Mouse (Mus musculus): ENCODE measurements around the gene Tmem269. TPM values are rescaled to one million over a fixed set of nuclear protein-coding genes. Genes with fewer than 3 reads are reported as not detected.
A peak's percentile ranks its signal among the peaks of the same experiment; 100 is the strongest.

Gene Tmem269
- polyA plus RNA-seq, 1 experiment from 2014 or later, result not detected

DNA sequence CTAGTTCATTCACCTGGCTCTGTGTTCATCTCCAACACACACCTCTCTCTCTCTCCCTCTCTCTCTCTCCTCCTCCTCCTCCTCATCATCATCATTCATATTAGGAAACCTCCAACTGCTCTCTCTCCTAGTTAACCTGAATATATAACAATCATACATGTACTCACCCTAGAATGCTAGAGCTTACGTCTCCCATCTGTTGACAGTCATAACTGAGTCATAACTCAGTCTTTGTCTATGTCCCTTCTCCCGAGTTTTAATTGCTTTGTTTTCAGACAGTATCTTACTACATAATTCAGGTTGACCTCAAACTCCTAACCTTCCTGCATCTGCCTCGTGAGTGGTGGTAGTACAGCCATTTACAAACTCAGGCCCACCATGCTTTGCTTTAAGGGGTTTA lies 26.7 kb downstream of the Tmem269 start:
- no peaks in the 10 kb centered on the region for H3K27me3 ChIP-seq
- peaks cover 3% of the 10 kb centered on the region for H3K4me1 ChIP-seq
- H3K4me2 ChIP-seq, result no peak overlapping the region
- ATAC-seq (ENCODE audit: insufficient number of reproducible peaks, low FRiP score, low TSS enrichment, low read depth), result no peak
- no peaks in the 10 kb centered on the region for H3K9me3 ChIP-seq
- H3K9ac ChIP-seq, result no peak overlapping the region
- H3K36me3 ChIP-seq, result no peaks in the 10 kb centered on the region
- 52% methylated on average over 3 of the region's 3 CpGs for WGBS
- H3K27ac ChIP-seq, result no peak overlapping the region
- no peak overlapping the region for H3K4me3 ChIP-seq

DNA sequence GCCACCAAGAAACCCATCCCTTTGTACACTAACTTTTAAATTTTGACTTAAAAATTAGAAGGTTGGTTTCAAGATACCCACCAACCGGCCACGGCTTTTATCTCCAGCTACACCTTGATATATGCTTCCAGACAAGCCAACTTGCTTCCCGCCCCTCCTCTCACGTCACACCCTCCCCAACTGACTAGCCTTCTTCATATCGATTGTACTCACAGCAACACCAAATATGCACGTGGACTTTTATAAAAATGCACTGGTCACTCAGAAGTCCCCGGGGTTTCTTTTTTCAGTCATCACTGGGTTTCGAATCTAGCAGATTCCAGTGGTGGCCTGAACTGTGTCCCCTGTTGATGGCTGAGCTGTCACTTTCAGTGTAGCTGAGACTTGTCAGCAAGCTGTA lies 27.4 kb downstream of the Tmem269 start:
- Histone ChIP-seq H3K4me2 (no peak overlapping the region), H3K9ac (no peak overlapping the region), H3K27ac (no peak overlapping the region), H3K36me3 (no peaks in the 10 kb centered on the region), H3K4me3 (no peak overlapping the region), H3K4me1 (no peaks in the 10 kb centered on the region), H3K27me3 (no peaks in the 10 kb centered on the region), H3K9me3 (no peaks in the 10 kb centered on the region)
- ATAC-seq (ENCODE audit: insufficient number of reproducible peaks, low FRiP score, low TSS enrichment, low read depth), result no peak
- WGBS, result 82% methylated on average over 8 of the region's 8 CpGs

DNA sequence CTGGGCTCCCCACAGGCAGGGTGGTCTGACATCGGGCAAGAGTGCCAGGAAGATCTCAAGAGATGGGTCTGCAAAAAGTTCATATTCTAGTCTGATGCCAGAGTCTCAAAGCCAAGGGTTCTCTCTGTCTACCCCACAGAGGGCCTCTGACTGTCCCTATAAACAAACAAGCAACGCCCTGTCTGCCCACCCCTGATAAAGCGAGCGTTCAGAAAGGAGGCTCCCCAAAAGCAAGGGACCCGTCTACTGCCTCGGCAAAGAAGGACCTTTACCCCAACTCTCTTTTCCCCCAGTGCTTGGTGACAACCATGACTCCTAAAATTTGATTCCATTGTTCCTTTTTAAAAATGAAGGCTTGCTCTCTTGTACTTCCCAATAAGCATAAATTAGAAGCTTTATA lies 28.2 kb downstream of the Tmem269 start, which contains the start of gene Ermap:
Ermap (minus strand) TSS at position 148 of the 400 bp plus-strand sequence.
- H3K9ac ChIP-seq, result no peak within 1 kb of the TSS
- no peak within 1 kb of the TSS for H3K4me3 ChIP-seq
- no peak for ATAC-seq (ENCODE audit: insufficient number of reproducible peaks, low FRiP score, low TSS enrichment, low read depth)
- no peaks in the 10 kb centered on the region for H3K9me3 ChIP-seq
- no peak within 1 kb of the TSS for H3K4me2 ChIP-seq
- no peaks in the 10 kb centered on the region for H3K4me1 ChIP-seq
- no peaks in the 10 kb centered on the region for H3K27me3 ChIP-seq
- H3K36me3 ChIP-seq, result no peaks in the 10 kb centered on the region
- 76% methylated on average over 6 of the region's 6 CpGs for WGBS
- no peak within 1 kb of the TSS for H3K27ac ChIP-seq

DNA sequence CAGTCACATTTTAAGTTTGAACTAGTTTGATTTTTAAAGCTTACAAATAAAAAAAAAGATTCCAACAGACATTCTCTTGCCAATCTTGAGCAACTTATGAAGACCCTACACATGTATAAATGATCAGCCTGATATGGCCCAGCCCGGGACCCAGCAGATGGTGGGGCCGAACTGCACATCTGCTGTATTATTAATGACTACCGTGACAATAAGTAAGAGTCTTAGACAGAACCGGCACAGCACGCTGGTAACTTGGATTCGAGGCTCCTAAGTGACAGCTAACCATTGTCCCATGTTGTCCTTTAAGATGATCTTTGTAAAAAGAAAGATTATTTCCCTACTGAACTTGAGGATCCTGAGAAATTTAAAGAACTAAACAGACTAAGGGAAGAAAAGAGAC lies 28.6 kb downstream of the Tmem269 start:
- Histone ChIP-seq H3K27ac (no peak overlapping the region), H3K4me2 (no peak overlapping the region), H3K27me3 (no peaks in the 10 kb centered on the region), H3K4me1 (no peaks in the 10 kb centered on the region), H3K9me3 (no peaks in the 10 kb centered on the region), H3K4me3 (no peak overlapping the region), H3K36me3 (no peaks in the 10 kb centered on the region), H3K9ac (no peak overlapping the region)
- 79% methylated on average over 6 of the region's 6 CpGs for WGBS
- ATAC-seq (ENCODE audit: insufficient number of reproducible peaks, low FRiP score, low TSS enrichment, low read depth), result no peak

DNA sequence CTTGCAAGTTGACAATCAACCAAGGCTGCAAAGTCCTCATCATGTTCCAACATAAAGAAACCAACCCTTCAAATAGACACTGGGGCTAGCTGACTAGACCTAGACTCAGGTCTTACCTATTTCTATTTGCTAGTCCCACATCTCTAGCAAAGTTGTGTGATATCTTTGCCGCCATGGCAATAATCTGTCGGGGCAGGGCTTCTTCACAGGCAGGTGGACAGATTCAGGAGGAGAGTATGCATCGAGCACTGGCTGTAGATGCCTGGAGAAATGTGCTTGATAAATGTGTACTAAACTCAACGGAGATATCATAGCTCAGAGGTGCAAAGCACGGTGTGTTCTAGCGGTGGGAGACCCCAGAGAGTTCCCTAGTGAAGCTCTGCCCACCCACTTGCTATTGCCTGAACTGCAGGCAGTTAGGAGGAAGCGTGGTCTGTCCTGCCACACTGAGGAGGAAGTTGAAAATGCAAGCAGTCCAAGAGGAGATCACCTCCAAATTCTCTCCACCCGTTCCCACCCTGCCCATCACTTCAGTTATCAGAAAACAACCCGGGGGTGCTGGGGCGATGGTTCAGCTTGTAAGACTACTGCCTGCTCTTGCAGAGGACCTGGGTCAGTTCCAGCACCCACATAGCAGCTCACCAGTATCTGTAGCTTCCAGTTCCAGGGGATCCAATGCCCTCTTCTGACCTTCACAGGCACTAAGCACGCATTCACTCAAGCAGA lies 29.8 kb downstream of the Tmem269 start:
- no peak for ATAC-seq (ENCODE audit: insufficient number of reproducible peaks, low FRiP score, low TSS enrichment, low read depth)
- Histone ChIP-seq H3K4me2 (no peak overlapping the region), H3K27ac (no peak overlapping the region), H3K4me1 (no peaks in the 10 kb centered on the region), H3K9me3 (no peaks in the 10 kb centered on the region), H3K36me3 (no peaks in the 10 kb centered on the region), H3K4me3 (no peak overlapping the region), H3K9ac (no peak overlapping the region), H3K27me3 (no peaks in the 10 kb centered on the region)
- WGBS, result 55% methylated on average over 11 of the region's 11 CpGs

DNA sequence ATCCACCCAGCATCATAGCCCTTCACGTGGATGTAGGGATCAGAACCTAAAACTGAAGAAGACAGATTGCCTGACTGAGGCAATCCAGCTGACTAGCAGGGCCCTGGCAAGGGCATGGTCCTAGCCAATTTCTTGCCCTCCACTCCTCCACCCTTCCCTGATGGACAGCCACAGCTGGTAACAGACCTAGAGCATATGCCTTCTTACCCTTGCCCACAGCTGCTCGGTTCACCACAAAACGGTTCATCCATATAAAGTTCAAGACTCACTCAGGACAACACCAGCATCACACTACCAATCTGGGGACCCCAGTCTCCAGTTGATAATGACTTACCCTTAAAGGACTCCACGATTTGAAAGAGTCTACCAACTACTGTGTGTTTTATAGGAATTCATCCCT lies 32.2 kb downstream of the Tmem269 start:
- no peaks in the 10 kb centered on the region for H3K4me1 ChIP-seq
- H3K27ac ChIP-seq, result no peak overlapping the region
- no peaks in the 10 kb centered on the region for H3K9me3 ChIP-seq
- H3K4me3 ChIP-seq, result no peak overlapping the region
- H3K27me3 ChIP-seq, result no peaks in the 10 kb centered on the region
- 66% methylated on average over 4 of the region's 4 CpGs for WGBS
- no peak overlapping the region for H3K4me2 ChIP-seq
- H3K36me3 ChIP-seq, result no peaks in the 10 kb centered on the region
- no peak overlapping the region for H3K9ac ChIP-seq
- ATAC-seq (ENCODE audit: insufficient number of reproducible peaks, low FRiP score, low TSS enrichment, low read depth), result no peak

DNA sequence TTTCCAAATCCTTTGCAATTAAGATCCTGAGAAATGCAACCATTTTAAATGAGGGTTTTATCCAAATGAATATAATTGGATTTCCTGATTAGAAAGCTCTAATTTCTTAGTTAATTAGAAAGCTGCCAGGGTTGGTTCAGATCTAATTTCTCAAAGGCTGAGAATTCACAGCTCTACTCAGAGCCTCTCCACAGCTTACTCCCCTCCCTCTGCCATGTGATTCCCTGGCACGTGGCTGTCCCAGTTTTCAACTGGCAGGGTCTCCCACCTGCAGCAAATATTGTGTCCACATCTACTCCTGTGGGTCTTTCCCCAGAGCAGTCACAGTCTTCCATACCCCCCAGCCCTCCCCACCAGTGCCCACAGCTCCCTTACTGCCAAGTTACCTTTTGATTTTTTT lies 34.5 kb downstream of the Tmem269 start:
- H3K4me1 ChIP-seq, result no peaks in the 10 kb centered on the region
- H3K9ac ChIP-seq, result no peak overlapping the region
- H3K4me2 ChIP-seq, result no peak overlapping the region
- no peak overlapping the region for H3K27ac ChIP-seq
- H3K27me3 ChIP-seq, result no peaks in the 10 kb centered on the region
- H3K4me3 ChIP-seq, result no peak overlapping the region
- H3K9me3 ChIP-seq, result no peaks in the 10 kb centered on the region
- 58% methylated on average over 1 of the region's 1 CpGs for WGBS
- no peak for ATAC-seq (ENCODE audit: insufficient number of reproducible peaks, low FRiP score, low TSS enrichment, low read depth)
- H3K36me3 ChIP-seq, result no peaks in the 10 kb centered on the region

DNA sequence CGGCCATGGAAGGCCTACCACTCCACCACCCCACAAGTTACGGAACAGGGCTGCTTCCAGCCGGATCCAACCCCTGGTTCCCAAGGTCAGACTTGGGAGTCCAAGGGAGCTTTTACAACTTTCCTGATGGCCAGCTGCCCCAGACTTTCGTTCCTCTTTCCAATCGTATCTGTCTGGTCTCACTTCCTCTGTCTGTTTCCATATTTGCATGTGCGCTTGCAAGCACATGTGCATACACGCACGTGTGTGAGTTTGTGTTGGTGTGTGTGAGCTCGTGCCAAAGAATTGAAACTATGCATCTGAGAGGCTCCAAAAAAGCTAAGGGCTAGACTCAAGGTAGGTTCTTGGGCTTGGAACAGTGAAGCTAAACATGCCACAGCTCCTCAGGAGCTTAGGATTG lies 36.6 kb downstream of the Tmem269 start:
- Histone ChIP-seq H3K27me3 (no peaks in the 10 kb centered on the region), H3K27ac (0 out of 2 replicates have a peak overlapping the region, but pooled peaks have one; percentile 22)
- 79% methylated on average over 9 of the region's 9 CpGs for WGBS

DNA sequence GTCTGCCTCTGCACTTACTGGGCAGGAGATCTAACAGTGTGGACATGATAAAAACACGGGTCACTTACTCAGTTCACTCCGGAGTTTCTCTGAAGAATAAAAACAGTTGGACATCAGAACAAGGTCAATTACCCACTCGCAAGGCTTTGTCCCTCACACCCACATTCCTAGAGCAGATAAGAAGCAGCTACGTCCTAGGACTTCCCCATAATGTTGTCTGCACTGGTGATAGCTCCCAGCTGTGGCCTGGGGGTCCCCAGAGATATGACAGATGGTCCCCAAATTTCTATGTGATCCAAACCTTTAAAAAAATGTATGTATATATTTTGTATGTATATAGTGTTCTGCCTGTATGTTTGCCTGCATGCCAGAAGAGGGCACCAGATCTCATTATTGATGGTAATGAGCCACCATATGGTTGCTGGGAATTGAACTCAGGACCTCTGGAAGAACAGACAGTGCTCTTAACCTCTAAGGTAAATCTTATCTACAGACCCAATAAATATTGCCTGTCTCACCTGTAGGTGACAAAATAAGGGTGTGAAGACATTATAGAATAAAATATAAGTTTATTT lies 37.8 kb downstream of the Tmem269 start:
- no peaks in the 10 kb centered on the region for H3K27me3 ChIP-seq
- WGBS, result 55% methylated on average over 4 of the region's 4 CpGs

More for the DNA sequence above, 36.6 kb downstream of the Tmem269 start:
- no peak for ATAC-seq (ENCODE audit: insufficient number of reproducible peaks, low FRiP score, low TSS enrichment, low read depth)
- no peak overlapping the region for H3K4me2 ChIP-seq
- no peaks in the 10 kb centered on the region for H3K36me3 ChIP-seq
- no peaks in the 10 kb centered on the region for H3K4me1 ChIP-seq
- no peak overlapping the region for H3K9ac ChIP-seq
- no peak overlapping the region for H3K4me3 ChIP-seq
- no peaks in the 10 kb centered on the region for H3K9me3 ChIP-seq

DNA sequence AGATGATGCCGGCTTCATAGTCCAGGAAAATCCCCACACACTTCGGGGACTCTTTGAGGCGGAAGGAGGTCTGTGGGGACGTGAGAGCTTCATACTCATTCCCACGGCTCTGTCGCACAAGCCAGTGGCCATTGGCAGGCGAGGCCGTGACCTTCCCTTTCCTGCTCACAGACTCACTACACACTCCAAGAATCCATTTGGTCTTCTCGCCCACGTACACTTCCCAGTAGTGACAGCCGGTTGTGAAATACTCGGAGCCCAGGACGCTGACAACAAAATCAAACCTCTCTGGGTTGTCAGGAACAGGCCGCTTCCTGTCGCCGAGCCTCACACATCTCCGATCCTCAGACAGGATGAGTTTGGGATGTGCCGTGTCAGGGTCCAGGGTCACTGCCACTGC lies 39.7 kb downstream of the Tmem269 start:
- H3K4me3 ChIP-seq, result no peak overlapping the region
- no peak overlapping the region for H3K9ac ChIP-seq
- WGBS, result 73% methylated on average over 18 of the region's 18 CpGs
- H3K27me3 ChIP-seq, result no peaks in the 10 kb centered on the region
- H3K4me2 ChIP-seq, result no peak overlapping the region
- H3K9me3 ChIP-seq, result no peaks in the 10 kb centered on the region
- H3K27ac ChIP-seq, result no peak overlapping the region
- peaks cover under 1% of the 10 kb centered on the region; the same call in 1 of the 2 replicates for H3K4me1 ChIP-seq
- H3K36me3 ChIP-seq, result no peaks in the 10 kb centered on the region
- ATAC-seq (ENCODE audit: insufficient number of reproducible peaks, low FRiP score, low TSS enrichment, low read depth), result no peak

More for the DNA sequence above, 37.8 kb downstream of the Tmem269 start:
- H3K4me3 ChIP-seq, result no peak overlapping the region
- H3K36me3 ChIP-seq, result no peaks in the 10 kb centered on the region
- ATAC-seq (ENCODE audit: insufficient number of reproducible peaks, low FRiP score, low TSS enrichment, low read depth), result no peak
- no peaks in the 10 kb centered on the region for H3K4me1 ChIP-seq
- H3K4me2 ChIP-seq, result no peak overlapping the region
- H3K9ac ChIP-seq, result no peak overlapping the region
- H3K9me3 ChIP-seq, result no peaks in the 10 kb centered on the region
- no peak overlapping the region for H3K27ac ChIP-seq

DNA sequence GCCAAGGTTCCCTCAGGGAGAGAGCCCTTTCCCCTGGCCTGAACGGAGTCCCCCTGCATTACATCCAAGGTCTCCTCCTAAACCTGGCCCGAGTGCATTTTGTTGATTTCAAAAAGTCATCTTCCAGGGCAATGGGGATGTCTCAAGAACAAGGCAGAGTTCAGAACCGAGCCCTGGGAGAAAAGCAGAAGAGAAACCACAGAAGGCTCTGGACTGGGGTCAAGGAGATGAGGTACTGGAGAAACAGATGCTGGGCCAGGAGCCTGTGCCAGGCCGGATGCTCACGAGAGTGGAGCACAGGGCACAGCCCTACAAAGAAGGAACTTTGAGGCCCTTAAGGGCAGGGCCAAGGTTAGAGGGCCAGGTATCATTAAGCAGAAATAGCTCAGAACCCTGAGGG lies 40.3 kb downstream of the Tmem269 start:
- Histone ChIP-seq H3K27ac (no peak overlapping the region), H3K36me3 (no peaks in the 10 kb centered on the region), H3K9ac (no peak overlapping the region), H3K4me2 (no peak overlapping the region), H3K27me3 (no peaks in the 10 kb centered on the region), H3K9me3 (no peaks in the 10 kb centered on the region), H3K4me1 (peaks cover 6% of the 10 kb centered on the region), H3K4me3 (no peak overlapping the region)
- WGBS, result 70% methylated on average over 5 of the region's 5 CpGs
- no peak for ATAC-seq (ENCODE audit: insufficient number of reproducible peaks, low FRiP score, low TSS enrichment, low read depth)

DNA sequence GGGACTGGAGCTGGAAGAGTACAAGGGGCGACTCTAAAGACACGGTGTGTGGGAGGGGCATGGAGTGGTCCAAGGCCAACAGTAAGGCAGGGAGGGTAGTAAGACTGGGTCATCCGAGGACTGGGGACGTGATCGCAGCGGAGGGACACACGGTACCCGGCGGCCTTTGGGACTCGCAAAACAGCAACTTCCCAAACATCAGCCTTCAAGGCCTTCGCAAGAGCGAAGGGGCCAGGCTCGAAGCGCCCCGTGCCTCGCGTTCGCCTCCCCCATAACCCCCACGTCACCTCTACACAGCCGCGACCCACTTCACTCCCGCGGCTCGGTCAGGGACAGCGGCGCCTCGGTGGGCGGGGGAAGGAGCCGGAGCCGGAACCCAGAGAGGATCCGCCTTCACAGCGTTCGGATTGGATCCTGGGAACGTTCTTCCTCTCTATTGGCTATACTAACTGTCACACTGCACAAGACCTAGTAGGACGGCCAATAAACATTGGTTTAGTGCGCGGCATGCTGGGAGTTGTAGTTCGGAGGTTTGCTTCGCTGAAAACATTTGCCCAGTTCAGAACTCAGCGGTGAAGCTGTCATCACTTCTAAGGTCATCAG lies 44.1 kb downstream of the Tmem269 start, which contains the start of gene Zfp691:
Zfp691 (minus strand) TSS at position 345 of the 603 bp plus-strand sequence.
- Histone ChIP-seq H3K36me3 (peaks cover 18% of the 10 kb centered on the region), H3K4me2 (peak within 1 kb of the TSS; percentile 64), H3K27me3 (no peaks in the 10 kb centered on the region), H3K9ac (peak within 1 kb of the TSS; percentile 73), H3K9me3 (no peaks in the 10 kb centered on the region), H3K27ac (peak within 1 kb of the TSS; percentile 67), H3K4me3 (peak within 1 kb of the TSS; percentile 87), H3K4me1 (peaks cover 13% of the 10 kb centered on the region)
- peak; percentile 100 for ATAC-seq (ENCODE audit: insufficient number of reproducible peaks, low FRiP score, low TSS enrichment, low read depth)
- under 1% methylated on average over 40 of the region's 40 CpGs for WGBS

Measured in limb, embryonic 15.5 days (tissue).